Mouse (Mus musculus): ENCODE results near the gene Dock2.
A peak's percentile ranks its signal among the peaks of the same experiment; 100 is the strongest.

GRCm38 (mm10) chr11:34275941-34276340, 507.8 kb downstream of the Dock2 start:
- TF ChIP-seq CTCF (IDR thresholded peaks at IDR 0.05; ENCODE audit: borderline replicate concordance, extremely low read depth, insufficient read depth, insufficient read length): peak; percentile 57
- TF ChIP-seq POLR2A (IDR thresholded peaks at IDR 0.05; ENCODE audit: borderline replicate concordance, extremely low read depth, insufficient read depth, insufficient read length, poor library complexity, severe bottlenecking): no peak
